Mouse (Mus musculus) ES-E14 (cell line): Measurements from ENCODE around the gene Mif4gd.

Experiments used
- CHD2 ChIP-seq: IDR thresholded peaks from 2 replicates; pipeline ENCODE4 v1.6.1; 2014; ENCODE audit warnings: mild to moderate bottlenecking, low read depth, low read length, inconsistent platforms
- MAFK ChIP-seq: IDR thresholded peaks from 2 replicates; pipeline ENCODE4 v1.6.1; 2014; ENCODE audit warnings: mild to moderate bottlenecking, low read depth, low read length, inconsistent platforms; ENCODE audit not compliant: insufficient read depth
- ZC3H11A ChIP-seq: IDR thresholded peaks from 2 replicates; pipeline ENCODE4 v1.6.1; 2012; ENCODE audit warnings: low read depth, mild to moderate bottlenecking, inconsistent platforms, low read length, borderline replicate concordance

DNA sequence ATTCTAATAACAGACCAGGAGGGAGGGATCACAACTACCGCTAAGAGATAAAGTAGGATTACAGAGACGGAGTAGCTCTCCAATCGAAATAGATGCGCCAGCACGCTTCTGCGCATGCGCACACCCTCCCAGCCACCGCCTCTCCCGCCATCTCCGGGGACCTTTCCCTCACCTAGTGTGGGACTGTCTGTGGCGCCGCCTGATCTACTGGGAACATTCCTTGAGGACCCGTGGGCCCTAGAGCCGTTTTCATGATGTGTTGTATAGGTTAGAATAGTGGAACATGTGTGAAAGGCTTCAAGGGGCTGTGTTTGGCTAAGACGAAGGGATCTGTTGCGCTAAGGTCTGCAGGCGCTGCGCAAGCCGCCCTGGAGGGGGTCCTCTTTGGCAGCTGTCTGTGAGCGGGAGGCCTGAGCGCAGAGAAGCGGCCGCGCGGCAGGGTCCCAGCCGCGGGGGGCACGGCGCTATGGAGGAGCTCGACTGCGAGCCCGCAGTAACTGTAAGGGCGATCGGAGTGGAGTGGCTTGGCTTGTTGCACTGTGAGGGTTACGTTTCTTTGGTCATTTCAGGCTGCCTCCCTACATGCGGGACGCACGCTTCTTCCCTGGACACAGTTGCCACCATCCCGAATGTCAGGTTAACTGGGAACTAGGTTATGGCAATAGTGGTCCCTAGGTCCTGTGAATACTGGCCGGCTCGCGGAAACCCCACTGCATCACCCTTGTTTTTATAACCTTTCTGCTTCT is 48.5 kb downstream of the Mif4gd start, which contains the start of gene Nup85:
- TF ChIP-seq ZC3H11A = no peak
- TF ChIP-seq MAFK = no peak
- TF ChIP-seq CHD2 = no peak
